Comparison of ENCODE assay signal across 9 mouse cellular contexts in genomic region chr5:137381152-137381551, GRCm38 (mm10). TPM values are rescaled to one million over a fixed set of nuclear protein-coding genes. Genes with fewer than 3 reads are reported as not detected.
A peak's percentile ranks its signal among the peaks of the same experiment; 100 is the strongest.
DNase-seq lines count a peak whose midpoint lies in the region; ATAC-seq and TF ChIP-seq lines count a peak whose summit lies in the region.
"Had no signal": no experiment of that assay in that cellular context is flagged by ENCODE, and none has a peak within 500 bp of the region (broad histone marks: within the 10 kb centered on the region; RNA-seq: fewer than 3 reads in every experiment).

No protein-coding gene starts in this region.

- H3K9me3 ChIP-seq in forebrain, postnatal 0 days (ENCODE audit: low read length): no peaks in the 10 kb centered on the region
- no peaks in the 10 kb centered on the region for H3K9me3 ChIP-seq in forebrain, embryonic 13.5 days (replicated peaks)
- H3K9me3 ChIP-seq in embryonic facial prominence, embryonic 14.5 days (ENCODE audit: control insufficient read depth, low read length): no peaks in the 10 kb centered on the region
- H3K9me3 ChIP-seq: liver, embryonic 15.5 days had no signal

- H3K36me3 ChIP-seq in forebrain, postnatal 0 days (ENCODE audit: insufficient read depth): no peaks in the 10 kb centered on the region
- H3K36me3 ChIP-seq in forebrain, embryonic 13.5 days (ENCODE audit: poor library complexity, severe bottlenecking): no peaks in the 10 kb centered on the region
- H3K36me3 ChIP-seq in embryonic facial prominence, embryonic 14.5 days (ENCODE audit: control insufficient read depth, insufficient read depth, low read length): no peaks in the 10 kb centered on the region
- H3K36me3 ChIP-seq: liver, embryonic 15.5 days had no signal

- no peak overlapping the region for H3K4me3 ChIP-seq in forebrain, postnatal 0 days (ENCODE audit: low read depth, low read length)
- H3K4me3 ChIP-seq in forebrain, embryonic 13.5 days: no peak overlapping the region
- H3K4me3 ChIP-seq in embryonic facial prominence, embryonic 14.5 days (ENCODE audit: low read depth, low read length): no peak overlapping the region
- H3K4me3 ChIP-seq: liver, embryonic 15.5 days had no signal

- no peaks in the 10 kb centered on the region for H3K4me1 ChIP-seq in forebrain, postnatal 0 days (ENCODE audit: insufficient read depth)
- H3K4me1 ChIP-seq in forebrain, embryonic 13.5 days: 0 out of 2 replicates have a peak, but pooled peaks cover 6% of the 10 kb centered on the region
- H3K4me1 ChIP-seq in embryonic facial prominence, embryonic 14.5 days (ENCODE audit: control insufficient read depth, insufficient read depth, low read length): no peaks in the 10 kb centered on the region
- H3K4me1 ChIP-seq: liver, embryonic 15.5 days had no signal

- DNase-seq in forebrain, postnatal 0 days: peak; percentile 53
- DNase-seq in 416B (ENCODE audit: low read depth): peak; percentile 76
- peak; percentile 61 for DNase-seq in adrenal gland, postnatal 25 days
- peak; percentile 56 for DNase-seq in embryonic facial prominence, embryonic 14.5 days (ENCODE audit: low spot score)
- DNase-seq in layer of hippocampus, adult 8-10 months (ENCODE audit: low spot score in 2 of 2): peak; percentile 17 to 35
- DNase-seq in mesoderm, embryonic 11.5 days (ENCODE audit: low read depth, low spot score): peak; percentile 80
- peak; percentile 53 for DNase-seq in testis, postnatal 14 days (ENCODE audit: low spot score)

- ATAC-seq in forebrain, postnatal 0 days: no peak
- ATAC-seq in forebrain, embryonic 13.5 days: no peak
- no peak for ATAC-seq in embryonic facial prominence, embryonic 14.5 days (ENCODE audit: low read depth)

- no peaks in the 10 kb centered on the region for H3K27me3 ChIP-seq in forebrain, postnatal 0 days (ENCODE audit: insufficient read depth, low read length)
- no peaks in the 10 kb centered on the region for H3K27me3 ChIP-seq in forebrain, embryonic 13.5 days
- H3K27me3 ChIP-seq in embryonic facial prominence, embryonic 14.5 days (replicated peaks; ENCODE audit: control insufficient read depth, insufficient read depth, low read length): no peaks in the 10 kb centered on the region
- H3K27me3 ChIP-seq: liver, embryonic 15.5 days had no signal

- no peak overlapping the region for H3K4me2 ChIP-seq in forebrain, postnatal 0 days (ENCODE audit: low read depth)
- H3K4me2 ChIP-seq in forebrain, embryonic 13.5 days: no peak overlapping the region
- H3K4me2 ChIP-seq in embryonic facial prominence, embryonic 14.5 days (ENCODE audit: low read depth, low read length): no peak overlapping the region
- H3K4me2 ChIP-seq: liver, embryonic 15.5 days had no signal

- H3K9ac ChIP-seq in forebrain, postnatal 0 days: no peak overlapping the region
- H3K9ac ChIP-seq in forebrain, embryonic 13.5 days: no peak overlapping the region
- no peak overlapping the region for H3K9ac ChIP-seq in embryonic facial prominence, embryonic 14.5 days (ENCODE audit: low read depth, low read length)
- H3K9ac ChIP-seq: liver, embryonic 15.5 days had no signal

- WGBS in forebrain, postnatal 0 days: 51% methylated on average over 4 of the region's 4 CpGs
- 56% methylated on average over 4 of the region's 4 CpGs for WGBS in forebrain, embryonic 13.5 days
- 51% methylated on average over 4 of the region's 4 CpGs for WGBS in embryonic facial prominence, embryonic 14.5 days

- no peak overlapping the region for H3K27ac ChIP-seq in forebrain, postnatal 0 days (ENCODE audit: low read depth, low read length)
- H3K27ac ChIP-seq in forebrain, embryonic 13.5 days: no peak overlapping the region
- no peak overlapping the region for H3K27ac ChIP-seq in embryonic facial prominence, embryonic 14.5 days (replicated peaks; ENCODE audit: low read depth, low read length)
- H3K27ac ChIP-seq: liver, embryonic 15.5 days had no signal

- TF ChIP-seq CTCF in forebrain, postnatal 0 days (IDR thresholded peaks at IDR 0.05; ENCODE audit: low read depth): peak; percentile 71

RNA-seq across cellular contexts. Expression of gene Ephb4, which starts 31.2 kb away (rescaled TPM):
- total RNA-seq in forebrain, postnatal 0 days (2014; rRNA removed): 8.9 and 12.7 TPM in 2 replicates
- polyA plus RNA-seq in forebrain, postnatal 0 days (2015; fragmentation: Nextera tagmentation; extraction: Ambion mirVana): 3.5 and 4.9 TPM in 2 replicates
- polyA plus RNA-seq in forebrain, embryonic 13.5 days (2015; fragmentation: Nextera tagmentation; extraction: Ambion mirVana): 8.6 and 10.1 TPM in 2 replicates
- total RNA-seq in adrenal gland, postnatal 25 days (2021): 54.6 and 70.5 TPM in 2 replicates
- 57.7 and 68.1 TPM in 2 replicates for polyA plus RNA-seq in embryonic facial prominence, embryonic 14.5 days (2014; fragmentation: Nextera tagmentation; extraction: Ambion mirVana)
- total RNA-seq in layer of hippocampus, adult 8-10 months (2022): 1 to 10 TPM; 5.6 to 7.2 (median 5.9) TPM

RNA-seq across cellular contexts. Expression of gene Slc12a9, which starts 47.8 kb away (rescaled TPM):
- 19.3 and 21.8 TPM in 2 replicates for total RNA-seq in forebrain, postnatal 0 days (2014; rRNA removed)
- 12.5 and 18.4 TPM in 2 replicates for polyA plus RNA-seq in forebrain, postnatal 0 days (2015; fragmentation: Nextera tagmentation; extraction: Ambion mirVana)
- polyA plus RNA-seq in forebrain, embryonic 13.5 days (2015; fragmentation: Nextera tagmentation; extraction: Ambion mirVana): 14.4 and 16.9 TPM in 2 replicates
- total RNA-seq in adrenal gland, postnatal 25 days (2021): 9.2 and 17.7 TPM in 2 replicates
- 8.6 and 8.8 TPM in 2 replicates for polyA plus RNA-seq in embryonic facial prominence, embryonic 14.5 days (2014; fragmentation: Nextera tagmentation; extraction: Ambion mirVana)
- 10 to 100 TPM; 25.6 to 37.8 (median 32.0) TPM for total RNA-seq in layer of hippocampus, adult 8-10 months (2022)

Comparison
In these comparisons a context has a peak if more than half of its experiments do, and no peak if none do; other contexts are left out.
1. DNase-seq: peak in every context shown above with its lines; median percentile 80 in mesoderm, embryonic 11.5 days; 76 in 416B; 61 in adrenal gland, postnatal 25 days; 56 in embryonic facial prominence, embryonic 14.5 days; 53 in forebrain, postnatal 0 days; 53 in testis, postnatal 14 days; 26 in layer of hippocampus, adult 8-10 months.